ENCODE assay signal across 20 mouse cellular contexts in the genomic region with DNA sequence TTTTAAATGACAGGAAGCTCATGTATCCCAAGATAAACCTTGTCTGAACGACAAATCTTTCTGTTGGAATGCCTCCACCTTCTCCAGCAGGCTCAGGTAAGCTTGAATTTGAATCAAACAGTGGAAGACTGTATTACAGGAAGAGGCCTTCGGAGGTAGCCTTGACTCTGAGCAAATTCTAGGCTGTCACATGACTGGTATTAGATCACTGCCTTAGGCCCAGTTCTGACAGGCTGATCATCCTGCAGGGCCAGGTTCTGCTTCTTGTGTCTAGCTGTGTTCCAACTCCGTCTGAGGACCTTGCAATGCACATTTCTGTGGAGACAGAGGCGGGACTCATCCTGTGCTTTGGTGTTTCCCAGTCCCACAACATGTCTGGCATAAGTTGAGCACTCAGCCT.
"Had no signal": no experiment of that assay in that cellular context is flagged by ENCODE, and none has a peak within 500 bp of the region (broad histone marks: within the 10 kb centered on the region; RNA-seq: fewer than 3 reads in every experiment).

No protein-coding gene starts in this region.

- H3K9ac ChIP-seq: limb, embryonic 13.5 days; liver, embryonic 12.5 days; liver, embryonic 15.5 days; lung, embryonic 15.5 days; neural tube, embryonic 12.5 days; neural tube, embryonic 15.5 days had no signal

- ATAC-seq: intestine, postnatal 0 days; liver, embryonic 12.5 days had no signal

- H3K4me3 ChIP-seq: layer of hippocampus, adult 2 months; limb, embryonic 10.5 days; limb, embryonic 13.5 days; liver, embryonic 12.5 days; liver, embryonic 15.5 days; lung, embryonic 15.5 days; megakaryocyte, embryonic 14.5 days; neural tube, embryonic 12.5 days; neural tube, embryonic 15.5 days had no signal

- DNase-seq: kidney, adult 2 months; kidney, postnatal 25 days; layer of hippocampus, adult 9-11 months; liver; lung, adult 18-20 months; lung, postnatal 10 days; lung, postnatal 36 days; thymus, adult 18-20 months; thymus, postnatal 36 days had no signal

- H3K27me3 ChIP-seq: limb, embryonic 13.5 days; liver, embryonic 12.5 days; liver, embryonic 15.5 days; lung, embryonic 15.5 days; megakaryocyte, embryonic 14.5 days; neural tube, embryonic 12.5 days; neural tube, embryonic 15.5 days had no signal

- H3K4me2 ChIP-seq: limb, embryonic 13.5 days; liver, embryonic 12.5 days; liver, embryonic 15.5 days; lung, embryonic 15.5 days; neural tube, embryonic 12.5 days; neural tube, embryonic 15.5 days had no signal

- H3K9me3 ChIP-seq: limb, embryonic 10.5 days; limb, embryonic 13.5 days; liver, embryonic 12.5 days; liver, embryonic 15.5 days; lung, embryonic 15.5 days; megakaryocyte, embryonic 14.5 days; neural tube, embryonic 12.5 days; neural tube, embryonic 15.5 days had no signal

- H3K36me3 ChIP-seq: limb, embryonic 10.5 days; limb, embryonic 13.5 days; liver, embryonic 12.5 days; liver, embryonic 15.5 days; lung, embryonic 15.5 days; neural tube, embryonic 12.5 days; neural tube, embryonic 15.5 days had no signal

- H3K27ac ChIP-seq: kidney, postnatal 0 days; layer of hippocampus, adult 2 months; limb, embryonic 10.5 days; limb, embryonic 13.5 days; liver, embryonic 12.5 days; liver, embryonic 15.5 days; lung, embryonic 15.5 days; neural tube, embryonic 12.5 days; neural tube, embryonic 15.5 days had no signal

- H3K4me1 ChIP-seq: limb, embryonic 10.5 days; limb, embryonic 13.5 days; liver, embryonic 12.5 days; liver, embryonic 15.5 days; lung, embryonic 15.5 days; megakaryocyte, embryonic 14.5 days; neural tube, embryonic 12.5 days; neural tube, embryonic 15.5 days had no signal
